Mouse (Mus musculus): ENCODE data around the gene Zswim3. TPM values are rescaled to one million over a fixed set of nuclear protein-coding genes. Genes with fewer than 3 reads are reported as not detected.

Zswim3 gene
- polyA plus RNA-seq (2015; fragmentation: Nextera tagmentation; extraction: Ambion mirVana), result 7.5 and 7.9 TPM in 2 replicates

DNA sequence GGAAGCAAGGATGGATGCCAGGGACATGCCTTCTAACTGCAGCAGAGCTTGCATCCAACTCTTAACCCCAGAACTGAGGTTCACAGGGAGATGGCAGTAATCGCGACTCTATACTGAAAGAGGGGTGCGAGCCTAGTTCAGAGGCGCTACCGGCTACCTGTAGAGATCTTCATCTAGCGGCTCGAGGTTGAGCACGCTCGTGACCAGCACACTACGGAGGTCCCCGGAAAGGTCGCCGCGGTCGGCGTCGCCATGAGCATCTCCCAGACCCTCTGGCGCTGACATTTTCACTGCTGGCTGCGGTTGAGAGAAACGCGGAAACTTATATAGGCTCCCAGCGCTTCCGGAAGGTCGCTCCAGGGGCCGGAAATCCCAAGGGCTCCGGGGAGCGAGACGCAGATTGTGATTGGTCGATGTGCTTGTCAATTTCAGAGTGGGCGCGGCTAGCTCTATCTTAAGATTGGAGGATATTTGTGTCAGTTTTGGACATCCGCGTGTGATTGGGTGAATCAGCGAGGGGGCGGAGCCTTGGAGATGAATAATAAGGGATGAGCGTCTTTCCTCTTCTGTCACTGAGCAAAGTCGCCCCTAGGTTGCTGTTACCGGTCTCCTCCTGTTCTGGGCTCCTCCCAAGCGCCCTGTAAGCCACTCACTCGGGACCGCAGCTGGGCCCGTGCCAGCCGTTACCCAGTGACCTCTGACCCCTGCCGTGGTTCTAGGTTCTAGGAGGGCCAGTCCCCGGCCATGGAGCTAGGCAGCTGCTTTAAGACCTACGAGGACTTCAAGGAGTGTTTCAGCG lies at the start of gene Zswim3, which contains the start of gene Acot8:
Zswim3 (plus strand) TSS at position 566 of the 799 bp plus-strand sequence.
Acot8 (minus strand) TSS at position 350 of the 799 bp plus-strand sequence.
- WGBS, result under 1% methylated on average over 47 of the region's 47 CpGs

DNA sequence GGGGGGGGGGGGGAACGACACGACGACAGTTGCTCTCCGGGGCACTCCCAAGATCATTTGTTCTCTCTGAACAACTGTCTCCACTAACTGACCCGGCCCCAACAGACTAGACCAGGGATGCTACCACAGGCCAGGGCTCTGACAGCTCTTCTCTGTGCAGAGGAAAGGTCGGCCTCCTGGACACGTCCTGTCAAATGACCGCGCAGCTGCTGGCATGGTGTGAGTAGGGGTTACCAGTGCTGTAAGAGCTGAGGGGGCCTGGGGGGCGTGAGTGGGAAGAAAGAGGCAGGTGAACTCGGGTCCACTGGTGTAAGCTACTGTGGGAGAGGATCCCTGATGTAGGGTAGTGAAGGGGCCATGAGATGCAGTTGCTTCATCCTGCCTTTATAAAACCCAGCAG lies 47.1 kb upstream of the Zswim3 start:
- Histone ChIP-seq H3K9ac (no peak overlapping the region), H3K27ac (no peak overlapping the region; the same call in 1 of the 2 replicates), H3K36me3 (peaks cover 98% of the 10 kb centered on the region), H3K9me3 (no peaks in the 10 kb centered on the region), H3K4me3 (no peak overlapping the region), H3K27me3 (no peaks in the 10 kb centered on the region), H3K4me2 (no peak overlapping the region), H3K4me1 (no peaks in the 10 kb centered on the region)
- 86% methylated on average over 11 of the region's 11 CpGs for WGBS
- no peak for ATAC-seq (ENCODE audit: insufficient number of reproducible peaks, low FRiP score, low TSS enrichment, low read depth)

More for the DNA sequence above, at the start of gene Zswim3, which contains the start of gene Acot8:
- Histone ChIP-seq H3K36me3 (peaks cover 28% of the 10 kb centered on the region), H3K27me3 (no peaks in the 10 kb centered on the region), H3K9ac (peak within 1 kb of the TSS; percentile 79), H3K9me3 (no peaks in the 10 kb centered on the region), H3K4me1 (peaks cover 20% of the 10 kb centered on the region), H3K4me3 (peak within 1 kb of the TSS; percentile 87), H3K4me2 (peak within 1 kb of the TSS; percentile 88), H3K27ac (peak within 1 kb of the TSS; percentile 82)
- peak; percentile 94 for ATAC-seq (ENCODE audit: insufficient number of reproducible peaks, low FRiP score, low TSS enrichment, low read depth)

DNA sequence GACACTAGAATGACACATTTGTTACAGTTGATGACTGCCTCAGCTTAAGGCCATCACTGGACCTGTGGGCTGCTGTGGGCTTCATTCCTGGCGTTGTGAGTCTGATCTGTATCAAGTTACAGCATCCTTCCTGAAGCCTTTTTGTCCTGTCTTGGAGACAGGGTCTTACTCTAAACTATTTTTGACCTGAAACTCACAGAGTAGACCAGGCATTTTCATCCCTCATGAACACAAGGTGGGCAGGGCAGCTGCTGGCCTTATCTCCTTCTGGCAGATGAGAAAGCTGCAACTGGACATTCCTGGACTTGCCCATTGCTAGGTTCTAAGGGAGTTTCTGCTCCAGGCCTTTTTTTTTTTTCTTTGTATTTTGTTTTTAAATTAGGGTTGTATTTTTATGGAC lies 46.2 kb upstream of the Zswim3 start:
- Histone ChIP-seq H3K27ac (no peak overlapping the region), H3K27me3 (no peaks in the 10 kb centered on the region), H3K9ac (no peak overlapping the region), H3K4me1 (no peaks in the 10 kb centered on the region), H3K36me3 (peaks cover 100% of the 10 kb centered on the region), H3K4me3 (no peak overlapping the region), H3K9me3 (no peaks in the 10 kb centered on the region), H3K4me2 (no peak overlapping the region)
- 66% methylated on average over 1 of the region's 1 CpGs for WGBS
- no peak for ATAC-seq (ENCODE audit: insufficient number of reproducible peaks, low FRiP score, low TSS enrichment, low read depth)

DNA sequence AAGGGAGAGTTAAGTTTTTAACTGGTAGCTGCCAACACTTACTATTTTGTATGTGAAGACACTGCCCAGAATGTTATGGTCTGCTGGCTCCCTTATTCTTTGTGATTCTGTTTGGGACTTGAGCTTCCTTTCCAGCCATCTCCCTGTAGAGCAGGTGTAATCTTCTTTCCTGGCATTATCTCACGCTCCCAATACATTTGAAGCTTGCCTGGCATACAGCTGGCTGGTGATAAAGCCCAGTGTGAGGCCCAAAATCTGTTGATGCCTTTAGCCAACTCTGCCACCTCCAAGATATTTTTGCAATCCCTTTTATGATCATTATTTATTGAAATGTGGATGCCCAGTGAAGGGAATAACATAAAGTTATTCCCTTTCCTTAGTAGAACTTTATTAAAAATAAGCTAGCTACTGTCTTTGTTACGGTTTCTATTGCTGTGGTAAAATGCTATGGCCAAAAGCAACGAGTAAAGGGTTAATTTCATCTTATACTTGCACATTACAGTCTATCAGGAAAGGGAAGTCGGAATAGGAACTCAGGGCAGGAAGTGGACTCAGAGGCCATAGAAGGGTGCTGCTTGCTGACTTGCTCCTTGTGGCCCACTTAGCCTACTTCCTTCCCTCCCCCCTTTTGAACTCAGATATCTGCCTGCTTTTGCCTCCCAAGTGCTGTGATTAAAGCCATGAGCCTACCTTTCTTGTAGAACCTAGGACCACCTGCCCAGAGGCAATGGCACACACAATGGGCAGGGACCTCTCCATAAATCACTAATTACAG lies 44.7 kb upstream of the Zswim3 start:
- 88% methylated on average over 4 of the region's 4 CpGs for whole genome bisulfite sequencing
- Histone ChIP-seq H3K9me3 (no peaks in the 10 kb centered on the region), H3K4me1 (no peaks in the 10 kb centered on the region), H3K4me2 (no peak overlapping the region), H3K4me3 (no peak overlapping the region), H3K36me3 (peaks cover 94% of the 10 kb centered on the region), H3K27me3 (no peaks in the 10 kb centered on the region), H3K27ac (no peak overlapping the region), H3K9ac (no peak overlapping the region)
- ATAC-seq (ENCODE audit: insufficient number of reproducible peaks, low FRiP score, low TSS enrichment, low read depth), result no peak

DNA sequence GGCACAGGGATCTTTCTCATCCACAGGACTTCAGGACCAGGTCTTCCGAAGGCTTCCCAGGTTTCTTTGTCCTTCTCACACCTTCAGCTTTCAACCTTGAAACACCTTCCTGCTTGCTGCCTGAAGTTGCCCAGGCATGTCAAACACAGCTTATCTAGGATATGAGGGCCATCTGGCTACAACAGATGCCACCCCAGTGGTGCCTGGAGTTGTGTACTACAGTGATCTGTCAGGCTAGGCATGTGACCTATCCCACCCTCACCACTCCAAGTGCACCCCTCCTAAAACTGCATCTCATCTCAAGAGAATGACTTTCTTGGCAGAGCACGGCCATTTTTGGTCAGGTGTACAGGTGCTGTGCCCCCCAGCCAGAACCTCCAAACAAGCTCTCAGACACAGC lies 43.4 kb upstream of the Zswim3 start:
- Histone ChIP-seq H3K9ac (no peak overlapping the region), H3K9me3 (no peaks in the 10 kb centered on the region), H3K4me3 (no peak overlapping the region), H3K36me3 (peaks cover 94% of the 10 kb centered on the region), H3K27ac (no peak overlapping the region), H3K4me1 (no peaks in the 10 kb centered on the region), H3K27me3 (no peaks in the 10 kb centered on the region), H3K4me2 (no peak overlapping the region)
- WGBS, result 90% methylated on average over 2 of the region's 2 CpGs
- ATAC-seq (ENCODE audit: insufficient number of reproducible peaks, low FRiP score, low TSS enrichment, low read depth), result no peak

DNA sequence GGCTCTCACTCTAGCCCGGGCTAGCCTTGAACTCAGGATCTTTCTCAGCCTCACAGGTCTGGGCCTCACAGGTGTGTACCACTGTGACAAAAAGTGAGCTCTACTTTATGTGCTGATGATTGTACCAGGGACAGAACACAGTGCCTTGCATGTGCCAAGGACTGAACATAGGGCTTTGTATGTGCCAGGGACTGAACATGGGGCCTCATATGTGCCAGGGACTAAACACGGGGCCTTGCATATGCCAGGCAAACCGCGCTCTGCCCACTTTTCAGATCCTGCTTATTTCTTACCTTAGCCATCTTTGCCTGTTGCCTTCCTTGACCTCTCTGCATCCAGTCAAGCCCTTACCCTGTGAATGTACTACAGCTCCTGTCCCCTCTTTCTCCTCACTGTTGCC lies 42.9 kb upstream of the Zswim3 start:
- Histone ChIP-seq H3K4me3 (no peak overlapping the region), H3K4me1 (no peaks in the 10 kb centered on the region), H3K9ac (no peak overlapping the region), H3K27ac (no peak overlapping the region), H3K36me3 (peaks cover 94% of the 10 kb centered on the region), H3K27me3 (no peaks in the 10 kb centered on the region), H3K9me3 (no peaks in the 10 kb centered on the region), H3K4me2 (no peak overlapping the region)
- no peak for ATAC-seq (ENCODE audit: insufficient number of reproducible peaks, low FRiP score, low TSS enrichment, low read depth)
- 92% methylated on average over 4 of the region's 4 CpGs for WGBS

DNA sequence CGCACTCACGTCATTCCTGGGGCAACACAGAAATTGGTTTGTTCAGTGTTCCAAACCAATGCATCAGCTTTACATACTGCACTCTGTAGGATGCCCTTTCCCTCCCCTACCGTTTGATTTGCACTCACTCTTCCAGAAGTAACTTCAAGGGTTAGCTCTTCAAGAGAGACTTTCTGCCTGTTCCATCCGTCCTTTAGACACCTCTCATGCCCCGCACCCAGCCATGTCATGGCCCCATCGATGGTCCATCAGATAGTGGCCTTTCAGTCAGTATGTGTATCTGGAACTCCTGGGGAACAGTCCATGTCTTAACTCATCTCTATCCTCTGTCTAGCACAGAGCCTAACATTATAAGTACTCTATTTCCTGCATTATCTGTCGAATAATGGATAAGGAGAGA lies 42.3 kb upstream of the Zswim3 start:
- no peak overlapping the region for H3K27ac ChIP-seq
- H3K27me3 ChIP-seq, result no peaks in the 10 kb centered on the region
- H3K9me3 ChIP-seq, result no peaks in the 10 kb centered on the region
- no peak overlapping the region for H3K4me3 ChIP-seq
- ATAC-seq (ENCODE audit: insufficient number of reproducible peaks, low FRiP score, low TSS enrichment, low read depth), result no peak
- H3K4me1 ChIP-seq, result no peaks in the 10 kb centered on the region
- no peak overlapping the region for H3K4me2 ChIP-seq
- peaks cover 94% of the 10 kb centered on the region for H3K36me3 ChIP-seq
- WGBS, result 91% methylated on average over 7 of the region's 7 CpGs
- H3K9ac ChIP-seq, result no peak overlapping the region

DNA sequence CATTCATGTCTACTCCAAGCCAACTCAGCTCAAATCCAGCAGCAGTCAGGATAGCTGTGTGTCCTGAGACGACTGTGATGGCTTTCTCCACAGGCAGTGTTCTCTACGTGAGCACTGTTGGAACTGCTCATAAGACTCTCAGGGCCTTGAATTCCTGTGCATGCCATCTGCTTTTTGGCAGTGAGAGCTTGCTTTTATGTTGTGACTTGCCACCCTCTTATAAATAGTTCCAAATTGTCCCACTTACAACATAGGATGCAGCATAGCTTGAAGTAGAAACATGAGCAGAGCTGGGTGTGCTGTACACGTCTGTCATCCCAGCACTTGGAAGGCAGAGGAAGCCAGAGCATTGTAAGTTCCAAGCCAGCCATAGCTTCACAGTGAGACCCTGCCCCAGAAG lies 39.1 kb upstream of the Zswim3 start:
- Histone ChIP-seq H3K27me3 (no peaks in the 10 kb centered on the region), H3K9ac (no peak overlapping the region), H3K36me3 (peaks cover 70% of the 10 kb centered on the region), H3K9me3 (no peaks in the 10 kb centered on the region), H3K4me2 (no peak overlapping the region), H3K4me3 (no peak overlapping the region), H3K4me1 (peaks cover 11% of the 10 kb centered on the region), H3K27ac (no peak overlapping the region)
- WGBS, result 74% methylated on average over 3 of the region's 3 CpGs
- no peak for ATAC-seq (ENCODE audit: insufficient number of reproducible peaks, low FRiP score, low TSS enrichment, low read depth)

DNA sequence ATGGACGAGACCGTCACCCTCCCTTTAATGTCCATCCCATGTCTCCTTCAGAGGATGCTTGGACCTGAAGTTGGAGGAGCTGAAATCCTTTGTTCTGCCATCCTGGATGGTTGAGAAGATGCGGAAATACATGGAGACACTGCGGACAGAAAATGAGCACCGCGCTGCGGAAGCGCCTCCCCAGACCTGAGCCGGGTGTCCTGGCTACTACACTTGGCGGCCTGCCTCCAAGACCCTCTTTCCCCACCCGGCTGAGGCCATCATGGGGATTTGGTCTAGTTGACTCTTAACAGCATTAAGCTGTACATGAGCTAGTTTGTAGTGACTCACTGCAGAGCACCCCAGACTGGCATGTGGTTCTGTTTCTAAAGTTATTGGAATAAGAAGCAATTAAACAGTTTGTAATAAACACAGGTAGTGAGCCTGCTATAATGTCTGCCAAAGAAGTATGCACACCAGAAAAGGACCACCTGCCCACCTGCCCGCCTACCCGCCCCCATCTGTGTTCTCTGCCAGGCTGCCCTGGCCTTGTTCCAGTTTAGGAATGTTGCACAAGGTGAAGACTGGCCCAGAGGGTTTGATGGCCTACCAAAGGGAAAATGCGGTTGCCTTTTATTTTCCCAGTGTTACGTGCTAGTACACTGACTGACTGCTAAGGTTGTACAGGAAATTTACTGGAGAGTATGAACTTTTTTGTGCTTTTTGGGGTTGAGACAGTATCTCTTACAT lies 36.9 kb upstream of the Zswim3 start:
- WGBS, result 82% methylated on average over 15 of the region's 15 CpGs
- Histone ChIP-seq H3K9ac (no peak overlapping the region), H3K4me2 (no peak overlapping the region), H3K9me3 (no peaks in the 10 kb centered on the region), H3K36me3 (peaks cover 61% of the 10 kb centered on the region), H3K4me1 (peaks cover 26% of the 10 kb centered on the region), H3K27me3 (no peaks in the 10 kb centered on the region), H3K27ac (0 out of 2 replicates have a peak overlapping the region, but pooled peaks have one; percentile 33), H3K4me3 (no peak overlapping the region)
- ATAC-seq (ENCODE audit: insufficient number of reproducible peaks, low FRiP score, low TSS enrichment, low read depth), result no peak

DNA sequence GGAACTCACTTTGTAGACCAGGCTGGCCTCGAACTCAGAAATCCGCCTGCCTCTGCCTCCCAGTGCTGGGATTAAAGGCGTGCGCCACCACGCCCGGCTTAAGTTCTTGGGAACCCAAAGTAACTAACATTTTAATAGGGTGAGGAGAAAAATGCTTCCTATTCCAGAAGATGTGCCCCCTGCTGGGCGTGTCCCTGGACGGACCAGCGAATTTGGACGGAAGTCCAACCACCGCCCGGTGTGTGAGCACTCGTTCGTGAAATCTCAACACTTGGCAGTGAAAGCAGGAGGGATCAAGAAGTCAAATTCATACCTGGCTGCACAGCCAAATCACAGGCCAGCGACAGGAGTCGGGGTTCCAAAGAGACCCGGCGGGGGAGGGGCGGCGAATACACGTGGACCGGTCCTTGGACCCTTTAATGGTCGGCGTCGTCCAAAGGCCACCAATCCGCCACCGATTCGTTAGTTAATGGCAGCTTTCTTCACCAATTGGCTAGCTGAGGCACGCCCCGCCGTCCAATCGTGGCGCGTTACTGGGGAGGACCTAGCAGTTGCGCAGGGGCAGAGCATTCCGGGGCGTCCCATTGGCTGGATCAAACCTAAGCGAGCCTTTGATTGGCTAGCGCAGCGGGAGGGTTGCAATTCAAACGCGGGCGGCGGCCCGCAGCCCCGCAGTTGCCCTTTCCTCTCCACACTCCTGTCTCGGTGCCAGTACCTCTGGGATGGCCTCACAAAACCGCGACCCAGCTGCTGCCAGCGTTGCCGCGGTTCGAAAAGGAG lies 35.5 kb upstream of the Zswim3 start, which contains the start of gene Ube2c:
Ube2c (plus strand) TSS at position 641 of the 780 bp plus-strand sequence.
- H3K27me3 ChIP-seq, result no peaks in the 10 kb centered on the region
- H3K9ac ChIP-seq, result peak within 1 kb of the TSS; percentile 72
- H3K9me3 ChIP-seq, result no peaks in the 10 kb centered on the region
- H3K4me2 ChIP-seq, result peak within 1 kb of the TSS; percentile 94
- peak within 1 kb of the TSS; percentile 88 for H3K4me3 ChIP-seq
- peaks cover 56% of the 10 kb centered on the region for H3K36me3 ChIP-seq
- WGBS, result 2% methylated on average over 53 of the region's 53 CpGs
- ATAC-seq (ENCODE audit: insufficient number of reproducible peaks, low FRiP score, low TSS enrichment, low read depth), result peak; percentile 98
- peak within 1 kb of the TSS; percentile 74 for H3K27ac ChIP-seq
- peaks cover 26% of the 10 kb centered on the region for H3K4me1 ChIP-seq

DNA sequence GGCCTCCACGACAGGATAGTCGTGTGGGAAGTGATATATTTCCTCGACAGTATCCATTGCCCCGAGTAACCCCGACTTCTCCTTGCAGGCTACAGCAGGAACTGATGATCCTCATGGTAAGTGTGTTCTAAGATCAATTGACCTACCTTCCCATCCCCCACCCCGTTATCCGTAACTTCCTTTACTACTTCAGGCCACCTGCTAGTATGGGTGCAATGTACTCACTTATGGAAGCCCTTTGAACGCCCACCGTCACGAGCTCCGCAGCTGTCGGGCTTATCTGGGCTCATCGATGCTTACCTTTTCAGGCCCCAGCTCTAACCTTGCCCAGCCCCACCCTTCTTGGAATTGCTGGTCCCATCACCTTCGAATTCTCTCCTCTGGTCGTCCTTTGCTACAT lies 34.6 kb upstream of the Zswim3 start:
- H3K27ac ChIP-seq, result peak overlapping the region; percentile 43; the same call in 1 of the 2 replicates
- H3K4me2 ChIP-seq, result peak overlapping the region; percentile 94
- H3K4me3 ChIP-seq, result peak overlapping the region; percentile 88
- peaks cover 26% of the 10 kb centered on the region for H3K4me1 ChIP-seq
- peak overlapping the region; percentile 72 for H3K9ac ChIP-seq
- peaks cover 48% of the 10 kb centered on the region for H3K36me3 ChIP-seq
- no peak for ATAC-seq (ENCODE audit: insufficient number of reproducible peaks, low FRiP score, low TSS enrichment, low read depth)
- H3K27me3 ChIP-seq, result no peaks in the 10 kb centered on the region
- WGBS, result 2% methylated on average over 15 of the region's 15 CpGs
- H3K9me3 ChIP-seq, result no peaks in the 10 kb centered on the region

Measured in limb, embryonic 15.5 days (tissue).